In the genomic region with DNA sequence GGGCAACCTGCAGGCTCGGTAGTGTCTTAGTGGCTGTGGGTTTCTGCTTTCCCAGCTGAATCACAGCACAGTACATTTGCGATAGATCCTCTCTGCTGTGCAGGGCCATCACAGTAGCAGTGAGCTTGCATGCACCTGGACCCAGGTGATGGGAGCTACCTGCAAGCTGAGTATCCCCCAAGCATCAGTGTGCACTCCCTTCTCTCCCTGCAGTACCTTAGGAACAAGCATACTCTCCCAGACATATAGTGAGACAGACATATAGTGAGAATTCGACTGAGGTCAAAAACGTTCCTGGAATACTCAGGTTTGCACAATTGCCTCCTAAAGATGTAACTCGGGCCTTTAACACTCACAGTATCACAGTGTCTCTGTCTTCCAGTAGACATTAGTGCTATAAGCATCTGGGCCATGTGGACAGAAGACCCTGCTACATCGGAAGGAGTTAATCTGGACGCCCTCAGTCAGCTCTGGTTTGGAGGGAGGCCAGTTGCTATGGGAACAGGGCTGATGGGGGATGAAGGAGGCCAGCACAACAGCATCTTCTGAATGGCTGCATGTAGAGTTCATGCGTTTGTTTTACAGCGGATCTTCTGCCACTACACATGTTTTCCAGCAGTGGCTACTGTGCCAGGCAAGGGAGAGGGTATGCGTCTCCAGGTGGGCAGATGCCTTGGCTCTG, we compare ENCODE assay signal across 8 mouse cellular contexts. TPM values are rescaled to one million over a fixed set of nuclear protein-coding genes. Genes with fewer than 3 reads are reported as not detected.
DNase-seq lines count a peak whose midpoint lies in the region; ATAC-seq lines count a peak whose summit lies in the region.

No protein-coding gene starts in this region.

- DNase-seq in cerebellum, postnatal 4 days (ENCODE audit: low spot score in 2 of 2): peak; percentile 38 to 76
- DNase-seq in cerebellum, adult 9-11 months: no peak
- no peak for DNase-seq in neural tube, embryonic 10.5 days (ENCODE audit: extremely low spot score, low spot score)
- DNase-seq in limb, embryonic 10.5 days (ENCODE audit: low spot score): no peak
- peak; percentile 72 for DNase-seq in right cerebral cortex, postnatal 14 days
- DNase-seq in urinary bladder, postnatal 10 days (ENCODE audit: low spot score): no peak
- DNase-seq in spleen, postnatal 4 days (ENCODE audit: low spot score in 2 of 2): no peak

- 0 out of 2 replicates have a peak overlapping the region, but pooled peaks have one; percentile 9 for H3K4me2 ChIP-seq in neural tube, embryonic 12.5 days (replicated peaks)

- no peak overlapping the region for H3K4me3 ChIP-seq in neural tube, embryonic 12.5 days
- no peak overlapping the region for H3K4me3 ChIP-seq in limb, embryonic 10.5 days

- H3K27ac ChIP-seq in neural tube, embryonic 12.5 days: no peak overlapping the region
- H3K27ac ChIP-seq in limb, embryonic 10.5 days: 0 out of 2 replicates have a peak overlapping the region, but pooled peaks have one; percentile 6

- H3K27me3 ChIP-seq in neural tube, embryonic 12.5 days (replicated peaks): no peaks in the 10 kb centered on the region
- H3K27me3 ChIP-seq in limb, embryonic 10.5 days (ENCODE audit: low read depth, poor library complexity, severe bottlenecking): no peaks in the 10 kb centered on the region

- H3K9ac ChIP-seq in neural tube, embryonic 12.5 days: no peak overlapping the region

- H3K36me3 ChIP-seq in neural tube, embryonic 12.5 days: no peaks in the 10 kb centered on the region
- H3K36me3 ChIP-seq in limb, embryonic 10.5 days: no peaks in the 10 kb centered on the region

- peaks cover 15% of the 10 kb centered on the region for H3K4me1 ChIP-seq in neural tube, embryonic 12.5 days
- peaks cover 18% of the 10 kb centered on the region for H3K4me1 ChIP-seq in limb, embryonic 10.5 days

- H3K9me3 ChIP-seq in neural tube, embryonic 12.5 days: no peaks in the 10 kb centered on the region
- no peaks in the 10 kb centered on the region for H3K9me3 ChIP-seq in limb, embryonic 10.5 days (replicated peaks)

- WGBS in neural tube, embryonic 12.5 days: 64% methylated on average over 10 of the region's 10 CpGs
- 79% methylated on average over 10 of the region's 10 CpGs for WGBS in limb, embryonic 10.5 days

- no peak for ATAC-seq in neural tube, embryonic 12.5 days (ENCODE audit: low FRiP score, low read depth)

RNA-seq across cellular contexts. Expression of a gene that starts 34.5 kb away (rescaled TPM):
- polyA plus RNA-seq in neural tube, embryonic 12.5 days (2016; fragmentation: Nextera tagmentation; extraction: Ambion mirVana): 57.2 and 61.9 TPM in 2 replicates
- polyA plus RNA-seq in limb, embryonic 10.5 days (2016; fragmentation: Nextera tagmentation; extraction: Ambion mirVana): 11.9 and 22.6 TPM in 2 replicates

Comparison
In these comparisons a context has a peak if more than half of its experiments do, and no peak if none do; other contexts are left out.
1. DNase-seq: peak in cerebellum, postnatal 4 days (2 of 2) and right cerebral cortex, postnatal 14 days (single experiment); none in cerebellum, adult 9-11 months (single experiment), neural tube, embryonic 10.5 days (single experiment), limb, embryonic 10.5 days (single experiment), urinary bladder, postnatal 10 days (single experiment) and spleen, postnatal 4 days (0 of 2).